Mouse (Mus musculus) limb, embryonic 13.5 days (tissue): Measurements from ENCODE around the gene Mlf1. TPM values are rescaled to one million over a fixed set of nuclear protein-coding genes. Genes with fewer than 3 reads are reported as not detected.

Source experiments
- ATAC-seq: fragments of 200-750 bp; cut with Nextera tagmentation; 2 replicates; pipeline ENCODE4 v1.8.0; 2017; ENCODE audit warnings: low read depth, moderate number of reproducible peaks, moderate TSS enrichment; ENCODE audit not compliant: low FRiP score
- H3K27ac ChIP-seq: fragments of 300-500 bp; sonication (generic); 2 replicates; pipeline ENCODE4 v1.5.1; 2015; ENCODE audit warnings: inconsistent platforms, mild to moderate bottlenecking, moderate library complexity
- H3K27me3 ChIP-seq: fragments of 300-500 bp; sonication (generic); 2 replicates; pipeline ENCODE4 v1.6.1; 2015; ENCODE audit warnings: mild to moderate bottlenecking, inconsistent platforms
- H3K36me3 ChIP-seq: fragments of 300-500 bp; sonication (generic); 2 replicates; pipeline ENCODE4 v1.6.1; 2015; ENCODE audit warnings: inconsistent platforms, mild to moderate bottlenecking, moderate library complexity
- H3K4me1 ChIP-seq: fragments of 300-500 bp; sonication (generic); 2 replicates; pipeline ENCODE4 v1.6.1; 2015; ENCODE audit warnings: inconsistent platforms
- H3K4me2 ChIP-seq: fragments of 300-500 bp; sonication (generic); replicated peaks from 2 replicates; pipeline ENCODE4 v1.6.1; 2015; ENCODE audit warnings: inconsistent platforms, mild to moderate bottlenecking, moderate library complexity
- H3K4me3 ChIP-seq: fragments of 300-500 bp; sonication (generic); 2 replicates; pipeline ENCODE4 v1.5.1; 2015; ENCODE audit warnings: moderate library complexity, mild to moderate bottlenecking, inconsistent platforms
- H3K9ac ChIP-seq: fragments of 300-500 bp; sonication (generic); 2 replicates; pipeline ENCODE4 v1.6.1; 2015; ENCODE audit warnings: mild to moderate bottlenecking, inconsistent platforms
- H3K9me3 ChIP-seq: fragments of 300-500 bp; sonication (generic); 2 replicates; pipeline ENCODE4 v1.6.1; 2016; ENCODE audit warnings: inconsistent platforms
- WGBS: fragments of 180-500 bp; shearing (Covaris S2); methylation state at CpG from one replicate; pipeline ENCODE4 v1.1.7; 2015; 5-methylcytosine and 5-hydroxymethylcytosine counted together
- polyA plus RNA-seq: library from polyadenylated mRNA; unstranded; fragments of >200 nt; fragmentation: Nextera tagmentation; extraction: Ambion mirVana; gene quantifications from 2 replicates; pipeline ENCODE4 v1.2.1, GENCODE M21; 2015

The Mlf1 gene
- polyA plus RNA-seq, result 18.9 and 19.8 TPM in 2 replicates

DNA sequence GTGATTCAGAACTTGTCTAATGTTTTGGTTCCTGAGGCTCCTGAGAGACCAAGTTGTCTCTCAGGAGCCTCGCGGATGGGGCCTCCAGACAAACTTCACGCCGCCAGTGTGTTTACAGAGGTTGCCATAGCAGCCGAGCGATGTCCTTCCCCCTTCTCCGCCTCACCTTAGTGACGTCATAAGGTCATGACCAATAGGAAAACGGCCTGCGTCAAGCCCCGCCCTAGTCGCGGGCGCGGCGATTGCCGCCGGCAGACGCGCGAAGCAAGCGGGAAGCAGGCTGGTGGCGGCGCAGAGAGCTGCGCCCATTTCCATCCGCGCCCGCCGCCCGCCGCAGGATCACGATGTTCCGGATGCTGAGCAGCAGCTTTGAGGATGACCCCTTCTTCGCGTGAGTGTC lies at the start of gene Mlf1:
TSS of gene Mlf1 (plus strand) at position 226 of the 400 bp plus-strand sequence.
- peak within 1 kb of the TSS; percentile 84 for H3K4me2 ChIP-seq
- no peaks in the 10 kb centered on the region for H3K9me3 ChIP-seq
- 0% methylated on average over 35 of the region's 35 CpGs for WGBS
- no peaks in the 10 kb centered on the region for H3K36me3 ChIP-seq
- peak; percentile 98 for ATAC-seq
- H3K27me3 ChIP-seq, result peaks cover 29% of the 10 kb centered on the region
- peaks cover 4% of the 10 kb centered on the region; the same call in 1 of the 2 replicates for H3K4me1 ChIP-seq
- H3K9ac ChIP-seq, result peak within 1 kb of the TSS; percentile 60
- no peak within 1 kb of the TSS for H3K27ac ChIP-seq
- peak within 1 kb of the TSS; percentile 53 for H3K4me3 ChIP-seq

DNA sequence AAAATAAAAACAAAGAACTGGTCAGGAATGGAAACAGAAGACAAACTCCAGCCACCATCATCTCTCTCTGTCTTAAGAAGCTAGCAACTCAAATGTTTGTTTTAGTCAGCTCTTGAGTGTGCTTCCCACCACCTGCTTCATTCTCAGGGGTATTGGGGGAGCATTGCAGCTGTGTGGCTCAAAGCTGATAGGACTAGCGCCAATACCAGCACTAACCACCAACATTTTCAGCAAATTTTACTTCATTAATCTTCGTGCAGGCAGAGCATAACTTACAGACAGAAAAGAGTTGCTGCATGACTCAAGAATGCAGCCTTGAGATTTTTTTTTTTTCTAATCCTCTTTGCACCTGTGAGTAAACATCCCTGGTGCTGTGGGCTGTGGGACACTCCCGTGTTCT lies 34.3 kb upstream of the Mlf1 start:
- no peaks in the 10 kb centered on the region for H3K36me3 ChIP-seq
- no peak for ATAC-seq
- no peak overlapping the region for H3K4me2 ChIP-seq
- no peaks in the 10 kb centered on the region for H3K9me3 ChIP-seq
- H3K27me3 ChIP-seq, result no peaks in the 10 kb centered on the region
- H3K4me3 ChIP-seq, result no peak overlapping the region
- 0 out of 2 replicates have a peak, but pooled peaks cover 4% of the 10 kb centered on the region for H3K4me1 ChIP-seq
- no peak overlapping the region for H3K27ac ChIP-seq
- 61% methylated on average over 3 of the region's 3 CpGs for WGBS
- no peak overlapping the region for H3K9ac ChIP-seq

DNA sequence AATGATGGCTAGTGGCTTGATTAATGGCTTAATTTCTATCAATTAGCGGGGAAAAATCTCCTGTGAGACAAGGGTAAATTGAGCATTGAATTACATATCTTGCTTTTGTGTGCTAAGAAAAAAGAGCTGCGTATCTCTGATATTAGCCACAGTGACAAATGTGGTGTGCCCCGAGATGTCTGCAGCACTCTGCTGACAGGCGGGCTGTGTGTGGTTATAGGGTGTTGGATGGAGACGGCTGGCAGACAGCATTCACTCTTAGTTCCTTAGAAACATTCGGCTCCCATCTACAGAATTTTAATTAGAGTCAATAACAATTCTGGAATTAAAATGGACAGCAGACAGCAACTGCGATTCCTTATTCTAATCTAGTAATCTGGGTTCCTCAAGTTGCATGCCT lies 33.0 kb upstream of the Mlf1 start:
- Histone ChIP-seq H3K4me2 (no peak overlapping the region), H3K27ac (no peak overlapping the region), H3K4me1 (0 out of 2 replicates have a peak, but pooled peaks cover 4% of the 10 kb centered on the region), H3K9ac (no peak overlapping the region), H3K36me3 (no peaks in the 10 kb centered on the region), H3K27me3 (no peaks in the 10 kb centered on the region), H3K9me3 (no peaks in the 10 kb centered on the region), H3K4me3 (no peak overlapping the region)
- WGBS, result 56% methylated on average over 7 of the region's 7 CpGs
- no peak for ATAC-seq

DNA sequence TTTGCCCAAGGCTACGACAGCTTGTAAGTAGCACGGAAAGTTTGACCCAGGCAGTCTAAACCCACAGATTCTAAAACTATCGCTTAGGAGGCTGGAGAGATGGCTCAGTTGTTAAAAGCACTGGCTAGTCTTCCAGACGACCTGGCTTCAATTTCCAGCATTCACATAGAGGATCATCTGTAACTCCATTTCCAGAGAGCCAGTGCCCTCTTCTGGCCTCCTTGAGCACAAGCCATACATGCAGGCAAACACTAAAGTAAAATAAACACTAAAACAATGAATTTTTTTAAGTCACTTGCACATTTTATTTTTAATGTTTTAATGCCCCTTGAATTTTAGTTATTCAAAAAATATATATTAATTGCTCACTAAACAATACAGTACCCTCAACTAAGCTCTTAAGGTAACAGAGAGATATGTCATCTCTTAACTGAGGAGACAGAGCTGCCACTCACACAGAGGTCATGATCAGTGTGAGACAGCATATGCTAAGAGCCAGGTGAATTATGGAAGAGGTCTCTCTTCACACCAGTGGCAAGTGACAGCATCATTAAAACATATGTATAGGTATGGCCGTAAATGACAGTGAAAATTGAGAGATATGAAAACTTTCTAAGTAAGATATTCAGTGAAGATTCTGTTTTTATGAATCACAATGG lies 30.8 kb upstream of the Mlf1 start:
- H3K4me3 ChIP-seq, result no peak overlapping the region
- ATAC-seq, result no peak
- no peak overlapping the region for H3K4me2 ChIP-seq
- 36% methylated on average over 5 of the region's 5 CpGs for WGBS
- no peaks in the 10 kb centered on the region for H3K9me3 ChIP-seq
- H3K9ac ChIP-seq, result no peak overlapping the region
- 0 out of 2 replicates have a peak, but pooled peaks cover 4% of the 10 kb centered on the region for H3K4me1 ChIP-seq
- no peaks in the 10 kb centered on the region for H3K36me3 ChIP-seq
- no peak overlapping the region for H3K27ac ChIP-seq
- H3K27me3 ChIP-seq, result no peaks in the 10 kb centered on the region

DNA sequence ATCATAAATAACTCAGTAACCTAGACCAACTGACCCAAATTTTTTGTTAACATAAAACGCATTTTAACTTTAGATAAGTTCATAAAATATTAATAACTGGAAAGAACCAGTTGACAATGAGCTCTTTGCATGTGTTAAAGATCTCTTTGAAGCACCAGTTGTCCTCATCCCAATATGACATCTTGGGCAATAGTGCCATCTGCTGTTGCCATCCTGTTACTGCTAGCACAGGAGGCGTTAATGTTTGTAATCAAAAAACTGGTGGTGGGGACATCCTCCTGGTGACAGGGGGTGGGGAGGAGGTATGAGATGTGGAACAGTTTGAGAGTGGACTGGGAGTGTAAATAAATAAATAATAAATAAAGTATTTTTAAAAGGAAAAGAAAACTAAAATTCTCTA lies 29.3 kb upstream of the Mlf1 start:
- H3K9ac ChIP-seq, result no peak overlapping the region
- no peak overlapping the region for H3K27ac ChIP-seq
- ATAC-seq, result no peak
- 11% methylated on average over 2 of the region's 2 CpGs for WGBS
- H3K36me3 ChIP-seq, result no peaks in the 10 kb centered on the region
- no peaks in the 10 kb centered on the region for H3K9me3 ChIP-seq
- no peaks in the 10 kb centered on the region for H3K27me3 ChIP-seq
- no peak overlapping the region for H3K4me2 ChIP-seq
- 0 out of 2 replicates have a peak, but pooled peaks cover 4% of the 10 kb centered on the region for H3K4me1 ChIP-seq
- H3K4me3 ChIP-seq, result no peak overlapping the region

DNA sequence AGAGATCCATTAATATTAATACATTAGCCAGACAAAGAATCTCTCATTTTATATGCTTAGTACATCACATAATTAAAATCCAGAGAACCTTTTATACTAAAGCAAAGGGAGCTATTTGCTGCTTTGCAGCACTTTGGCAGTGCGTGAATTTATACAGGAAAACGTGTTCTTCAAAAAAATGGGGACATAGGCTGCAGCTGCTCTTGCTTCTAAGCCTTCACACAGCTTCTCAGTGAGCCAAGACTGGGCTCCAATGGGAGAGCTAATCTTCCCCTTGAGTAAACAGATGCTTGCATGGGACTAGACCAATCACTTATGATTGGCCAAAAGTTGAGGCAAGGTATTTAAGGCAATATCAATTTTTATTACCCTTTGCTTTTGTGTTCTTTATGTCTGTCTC lies 27.2 kb upstream of the Mlf1 start:
- no peak for ATAC-seq
- H3K4me2 ChIP-seq, result no peak overlapping the region
- H3K4me3 ChIP-seq, result no peak overlapping the region
- no peaks in the 10 kb centered on the region for H3K9me3 ChIP-seq
- H3K27ac ChIP-seq, result no peak overlapping the region
- H3K4me1 ChIP-seq, result 0 out of 2 replicates have a peak, but pooled peaks cover 4% of the 10 kb centered on the region
- no peaks in the 10 kb centered on the region for H3K27me3 ChIP-seq
- WGBS, result 49% methylated on average over 2 of the region's 2 CpGs
- no peak overlapping the region for H3K9ac ChIP-seq
- no peaks in the 10 kb centered on the region for H3K36me3 ChIP-seq

DNA sequence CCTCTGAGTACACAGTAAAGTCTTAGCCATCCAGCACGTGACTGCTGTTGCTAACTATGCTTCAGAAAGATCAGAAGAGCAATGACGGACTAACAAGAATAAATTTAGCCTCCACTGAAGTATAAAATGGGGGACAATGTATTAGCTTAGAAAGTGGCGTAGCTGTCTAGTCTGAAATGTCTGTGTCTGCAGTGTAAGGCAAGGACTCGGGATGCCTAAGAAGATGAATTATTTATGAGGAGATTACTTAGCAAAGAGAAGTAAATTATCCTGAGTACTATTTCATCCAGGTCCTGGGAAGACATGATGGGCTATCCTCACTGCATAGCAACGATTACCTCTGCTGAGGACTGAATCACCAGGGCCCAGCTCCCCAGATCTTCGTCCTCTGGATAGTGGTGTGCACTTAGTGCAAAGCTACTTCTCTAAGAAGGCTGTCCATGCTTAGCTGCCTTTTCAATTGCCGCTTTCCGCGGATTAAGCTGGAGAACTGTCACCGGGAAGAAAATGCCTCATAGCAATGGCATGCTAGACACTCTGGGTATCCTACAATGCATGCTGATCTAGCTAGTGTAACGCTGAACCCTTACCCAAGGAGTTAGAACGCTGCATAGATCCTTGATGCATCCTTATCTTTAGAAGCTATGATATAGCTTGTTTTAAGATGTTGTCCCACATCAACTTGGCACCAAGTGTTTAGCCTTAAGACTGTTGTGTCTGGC lies 22.3 kb upstream of the Mlf1 start:
- WGBS, result 83% methylated on average over 12 of the region's 12 CpGs
- no peak overlapping the region for H3K27ac ChIP-seq
- no peak overlapping the region for H3K9ac ChIP-seq
- H3K9me3 ChIP-seq, result no peaks in the 10 kb centered on the region
- ATAC-seq, result no peak
- no peak overlapping the region for H3K4me3 ChIP-seq
- no peaks in the 10 kb centered on the region; the same call in 1 of the 2 replicates for H3K36me3 ChIP-seq
- no peaks in the 10 kb centered on the region for H3K4me1 ChIP-seq
- no peak overlapping the region for H3K4me2 ChIP-seq
- H3K27me3 ChIP-seq, result no peaks in the 10 kb centered on the region

DNA sequence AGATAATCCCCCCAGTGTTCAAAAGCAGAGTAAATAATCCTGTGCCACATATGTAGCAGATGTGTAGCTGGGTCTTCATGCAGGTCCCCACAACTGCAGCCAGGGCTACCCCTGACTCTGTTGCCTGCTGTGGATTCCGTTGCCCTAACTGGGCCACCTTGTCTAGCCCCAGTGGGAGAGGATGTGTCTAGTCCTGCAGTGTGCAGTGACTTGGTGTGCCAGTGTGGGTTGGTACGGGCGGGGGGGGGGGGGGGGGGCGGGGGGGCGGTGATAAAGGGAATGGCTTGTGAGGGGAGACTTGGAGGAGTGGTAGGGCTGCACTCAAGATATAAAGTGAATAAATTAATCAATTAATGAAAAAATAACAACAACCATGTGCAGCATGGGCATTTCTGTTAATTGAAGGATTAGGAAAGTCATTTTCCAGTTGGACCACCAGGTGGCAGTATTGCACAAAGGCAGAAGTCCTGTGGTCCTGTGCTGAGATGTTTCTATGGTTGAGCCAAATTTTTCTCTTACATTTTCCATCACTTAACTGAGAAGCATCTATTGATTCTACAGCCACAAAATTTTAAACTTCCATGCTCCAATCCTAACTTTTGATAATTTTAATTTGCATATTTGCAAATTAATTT lies 21.7 kb upstream of the Mlf1 start:
- Histone ChIP-seq H3K4me3 (no peak overlapping the region), H3K4me1 (no peaks in the 10 kb centered on the region), H3K9me3 (no peaks in the 10 kb centered on the region), H3K36me3 (peaks cover 4% of the 10 kb centered on the region; the same call in 1 of the 2 replicates), H3K9ac (no peak overlapping the region), H3K4me2 (no peak overlapping the region), H3K27me3 (no peaks in the 10 kb centered on the region), H3K27ac (no peak overlapping the region)
- 8% methylated on average over 3 of the region's 5 CpGs for WGBS
- peak; percentile 66; the same call in 1 of the 2 replicates for ATAC-seq

DNA sequence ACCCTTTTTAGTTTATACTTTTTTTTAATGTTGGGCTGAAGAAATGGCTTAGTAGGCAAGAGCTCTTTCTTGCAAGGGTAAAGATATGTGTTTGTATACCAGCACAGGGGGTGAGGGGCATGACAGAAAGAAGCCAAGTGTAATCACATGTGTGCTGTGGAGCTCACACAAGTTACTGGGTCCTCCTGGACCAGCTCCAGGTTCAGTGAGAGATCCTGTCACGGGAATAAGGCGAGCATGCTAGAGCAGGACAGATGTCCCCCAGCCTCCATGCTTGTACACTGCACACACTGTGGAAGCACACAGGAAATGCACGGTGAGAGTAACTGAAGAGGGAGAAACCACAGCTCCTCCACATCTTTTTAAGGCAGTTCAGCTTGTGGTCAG lies 21.1 kb upstream of the Mlf1 start:
- no peak for ATAC-seq
- H3K4me1 ChIP-seq, result no peaks in the 10 kb centered on the region
- no peaks in the 10 kb centered on the region for H3K9me3 ChIP-seq
- no peak overlapping the region for H3K4me2 ChIP-seq
- WGBS, result 82% methylated on average over 3 of the region's 3 CpGs
- H3K36me3 ChIP-seq, result peaks cover 6% of the 10 kb centered on the region; the same call in 1 of the 2 replicates
- H3K9ac ChIP-seq, result no peak overlapping the region
- H3K27ac ChIP-seq, result no peak overlapping the region
- no peaks in the 10 kb centered on the region for H3K27me3 ChIP-seq
- H3K4me3 ChIP-seq, result no peak overlapping the region

DNA sequence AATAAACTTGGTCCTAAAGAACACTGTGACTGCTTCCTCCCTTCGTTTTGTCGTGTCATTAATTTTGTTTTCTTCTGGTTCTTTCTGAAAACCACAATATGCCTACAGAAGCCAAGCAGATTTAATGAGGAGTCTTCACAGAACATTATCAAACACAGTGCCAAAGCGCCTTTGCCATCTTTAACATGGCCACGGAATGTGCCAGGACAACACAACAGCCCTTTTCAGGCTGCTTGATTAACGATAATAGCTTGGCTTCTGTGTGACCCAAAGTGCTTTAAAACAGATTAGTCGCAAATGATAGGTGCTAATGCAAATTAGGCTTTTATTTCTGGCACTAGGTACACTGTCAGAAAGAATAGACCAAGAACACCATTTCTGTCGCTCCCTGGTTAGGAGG lies 15.5 kb upstream of the Mlf1 start:
- H3K9me3 ChIP-seq, result no peaks in the 10 kb centered on the region
- no peak overlapping the region for H3K27ac ChIP-seq
- WGBS, result 78% methylated on average over 7 of the region's 7 CpGs
- H3K36me3 ChIP-seq, result peaks cover 10% of the 10 kb centered on the region; the same call in 1 of the 2 replicates
- no peaks in the 10 kb centered on the region for H3K27me3 ChIP-seq
- no peak overlapping the region for H3K9ac ChIP-seq
- no peak overlapping the region for H3K4me3 ChIP-seq
- no peaks in the 10 kb centered on the region for H3K4me1 ChIP-seq
- H3K4me2 ChIP-seq, result no peak overlapping the region
- ATAC-seq, result no peak

DNA sequence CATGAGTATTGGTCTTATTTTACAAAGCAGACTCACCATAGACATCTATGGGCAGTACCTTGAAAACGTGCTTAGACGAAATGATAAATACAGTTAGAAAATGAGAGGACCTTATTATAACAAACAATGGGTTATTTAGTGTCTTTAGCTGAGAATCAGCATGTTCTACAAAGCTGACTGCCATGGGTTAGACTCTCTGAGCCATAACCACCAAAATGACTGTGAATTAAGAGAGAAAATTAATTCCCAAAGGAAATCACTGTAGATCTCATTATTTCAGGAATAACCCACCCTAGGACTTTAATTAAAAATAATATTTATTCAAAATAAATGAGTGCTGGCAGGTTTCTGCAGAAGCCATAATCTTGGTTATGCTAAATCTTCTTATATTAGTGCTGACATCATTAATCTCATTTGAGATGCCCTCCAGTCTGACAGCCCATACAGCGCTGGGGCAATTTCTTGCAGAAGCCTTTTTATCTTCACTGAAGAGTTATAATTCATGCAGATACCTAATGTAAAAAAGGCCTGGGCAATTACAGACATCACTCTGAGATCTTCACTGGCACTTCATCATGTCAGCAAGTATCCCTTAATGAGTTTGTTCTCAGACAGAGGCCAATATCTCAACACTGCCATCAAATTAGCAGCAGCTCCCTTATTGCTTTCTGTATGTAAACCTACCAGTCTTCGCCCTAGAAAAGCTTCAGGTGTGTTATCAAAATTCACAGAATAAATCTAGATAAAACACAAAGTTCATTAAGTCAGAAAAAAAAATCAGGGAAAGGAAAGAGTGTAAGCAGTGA lies 7.6 kb upstream of the Mlf1 start:
- Histone ChIP-seq H3K27me3 (peaks cover 6% of the 10 kb centered on the region; the same call in 1 of the 2 replicates), H3K4me1 (no peaks in the 10 kb centered on the region), H3K4me3 (no peak overlapping the region), H3K27ac (no peak overlapping the region), H3K9me3 (no peaks in the 10 kb centered on the region), H3K4me2 (no peak overlapping the region), H3K9ac (no peak overlapping the region), H3K36me3 (no peaks in the 10 kb centered on the region)
- ATAC-seq, result no peak
- 68% methylated on average over 4 of the region's 4 CpGs for WGBS
